Mouse (Mus musculus) stomach, postnatal 0 days (tissue): ENCODE data around the gene Rgs10.

Experiments
- CTCF ChIP-seq: IDR thresholded peaks from 2 replicates; pipeline ENCODE4 v1.5.1; 2016; ENCODE audit warnings: antibody characterized with exemption, low read depth, mild to moderate bottlenecking, moderate library complexity
- EP300 ChIP-seq: optimal IDR thresholded peaks from 2 replicates; pipeline ENCODE3; 2016; ENCODE audit warnings: antibody characterized with exemption

DNA sequence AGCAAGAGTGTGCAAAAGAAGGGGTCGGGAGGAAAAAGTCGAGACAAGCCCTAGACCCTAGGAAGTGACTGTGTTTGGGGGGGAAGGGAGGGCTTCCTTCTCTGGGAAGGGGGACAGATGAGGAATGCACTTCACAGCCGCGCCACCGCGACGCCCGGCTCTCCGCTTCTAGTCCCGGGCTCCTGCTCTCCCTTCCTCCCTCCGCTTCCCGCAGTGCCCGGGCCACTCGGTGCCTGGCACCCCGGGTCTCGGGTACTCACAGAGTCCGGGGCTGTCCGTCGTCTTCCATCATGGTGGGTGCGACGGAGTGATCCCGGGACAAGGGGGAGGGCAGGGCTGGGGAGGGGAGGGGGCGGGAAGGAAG is 42.3 kb upstream of the Rgs10 start:
- TF ChIP-seq CTCF = no peak
- no peak for TF ChIP-seq EP300
